Mouse (Mus musculus) small intestine, adult 2 months (tissue): ENCODE results near the gene Sbpl.

Experiments
- CTCF ChIP-seq: fragments of 200-500 bp; IDR thresholded peaks from 2 replicates; pipeline ENCODE4 v1.5.1; 2012; ENCODE audit warnings: low read depth, mild to moderate bottlenecking, control low read depth, inconsistent platforms, low read length, moderate library complexity, mixed read lengths; ENCODE audit not compliant: insufficient replicate concordance, insufficient read length; ENCODE audit errors: extremely low read depth
- POLR2A ChIP-seq: fragments of 200-500 bp; IDR thresholded peaks from 2 replicates; pipeline ENCODE4 v1.6.1; 2012; ENCODE audit warnings: low read depth, mild to moderate bottlenecking, control low read depth, inconsistent platforms, low read length, moderate library complexity

GRCm38 (mm10) chr17:23961573-23962122 is 6.6 kb upstream of the Sbpl start:
- TF ChIP-seq CTCF (no peak), POLR2A (no peak)
